Mouse (Mus musculus) kidney, postnatal 0 days (tissue): ENCODE data around the gene Nsmce4a. TPM values are rescaled to one million over a fixed set of nuclear protein-coding genes. Genes with fewer than 3 reads are reported as not detected.

ENCODE experiments used
- ATAC-seq: fragments of 200-750 bp; cut with Nextera tagmentation; replicated peaks from 2 replicates; pipeline ENCODE4 v1.8.0; 2017; ENCODE audit warnings: low read depth, moderate number of reproducible peaks, moderate TSS enrichment, moderate library complexity; ENCODE audit not compliant: low FRiP score
- DNase-seq: peaks from one replicate; pipeline ENCODE4 v3.0.0-alpha.2; 2016; ENCODE audit warnings: low spot score
- H3K27ac ChIP-seq: fragments of 300-500 bp; sonication (generic); 2 replicates; pipeline ENCODE4 v1.5.1; 2014; ENCODE audit warnings: mild to moderate bottlenecking
- H3K27me3 ChIP-seq: fragments of 300-500 bp; sonication (generic); 2 replicates; pipeline ENCODE4 v1.6.1; 2014; ENCODE audit warnings: low read length, mixed read lengths; ENCODE audit not compliant: insufficient read depth
- H3K36me3 ChIP-seq: fragments of 300-500 bp; sonication (generic); 2 replicates; pipeline ENCODE4 v1.6.1; 2014; ENCODE audit warnings: low read length, mixed read lengths; ENCODE audit not compliant: insufficient read depth
- H3K4me1 ChIP-seq: fragments of 300-500 bp; sonication (generic); replicated peaks from 2 replicates; pipeline ENCODE4 v1.6.1; 2014; ENCODE audit warnings: antibody characterized with exemption, low read length, mixed read lengths; ENCODE audit not compliant: insufficient read depth
- H3K4me2 ChIP-seq: fragments of 300-500 bp; sonication (generic); 2 replicates; pipeline ENCODE4 v1.6.1; 2014; ENCODE audit warnings: mild to moderate bottlenecking, low read length, moderate library complexity, mixed read lengths
- H3K4me3 ChIP-seq: fragments of 300-500 bp; sonication (generic); replicated peaks from 2 replicates; pipeline ENCODE4 v1.5.1; 2014; ENCODE audit warnings: low read depth, low read length
- H3K9ac ChIP-seq: fragments of 300-500 bp; sonication (generic); 2 replicates; pipeline ENCODE4 v1.6.1; 2014; ENCODE audit warnings: low read depth, low read length
- H3K9me3 ChIP-seq: fragments of 300-500 bp; sonication (generic); replicated peaks from 2 replicates; pipeline ENCODE4 v1.6.1; 2016; ENCODE audit warnings: low read length, inconsistent platforms, mixed read lengths
- CTCF ChIP-seq: IDR thresholded peaks from 2 replicates; pipeline ENCODE4 v1.5.1; 2016; ENCODE audit warnings: antibody characterized with exemption, low read depth, mild to moderate bottlenecking, moderate library complexity
- WGBS: fragments of 180-500 bp; shearing (Covaris S2); extraction: QIAGEN DNeasy Blood & Tissue Kit; methylation state at CpG from one replicate; pipeline ENCODE4 v1.1.7; 2014; 5-methylcytosine and 5-hydroxymethylcytosine counted together
- polyA plus RNA-seq: library from polyadenylated mRNA; unstranded; fragments of >200 nt; fragmentation: Nextera tagmentation; extraction: Ambion mirVana; gene quantifications from 2 replicates; pipeline ENCODE4 v1.2.1, GENCODE M21; 2015

Gene Nsmce4a
- polyA plus RNA-seq: 163 and 179 TPM in 2 replicates

- no peak for DNase-seq
- no peak for ATAC-seq
- H3K9ac ChIP-seq: no peak within 1 kb of the TSS
- peak within 1 kb of the TSS; percentile 80; the same call in 1 of the 2 replicates for H3K27ac ChIP-seq
- H3K4me2 ChIP-seq: no peak within 1 kb of the TSS
- H3K36me3 ChIP-seq: no peaks in the 10 kb centered on the region
- H3K4me3 ChIP-seq: no peak within 1 kb of the TSS
- no peak for TF ChIP-seq CTCF
- H3K4me1 ChIP-seq: 0 out of 2 replicates have a peak, but pooled peaks cover 9% of the 10 kb centered on the region
- no peaks in the 10 kb centered on the region for H3K27me3 ChIP-seq
- no peaks in the 10 kb centered on the region for H3K9me3 ChIP-seq
- WGBS: 72% methylated on average over 11 of the region's 11 CpGs
These were observed at the start of gene Nsmce4a for GRCm38 (mm10) chr7:130572821-130573220. Nsmce4a (minus strand) TSS chr7:130573118.

- ATAC-seq (no peak), DNase-seq (no peak)
- H3K4me3 ChIP-seq: no peak overlapping the region
- H3K27ac ChIP-seq: no peak overlapping the region
- no peaks in the 10 kb centered on the region for H3K27me3 ChIP-seq
- H3K4me1 ChIP-seq: no peaks in the 10 kb centered on the region
- WGBS: 90% methylated on average over 4 of the region's 4 CpGs
- H3K9me3 ChIP-seq: no peaks in the 10 kb centered on the region
- H3K36me3 ChIP-seq: 0 out of 2 replicates have a peak, but pooled peaks cover 4% of the 10 kb centered on the region
- TF ChIP-seq CTCF: no peak
- no peak overlapping the region for H3K9ac ChIP-seq
- H3K4me2 ChIP-seq: no peak overlapping the region
These were observed 49.4 kb upstream of the Nsmce4a start for GRCm38 (mm10) chr7:130622359-130622758.

- Histone ChIP-seq H3K27me3 (no peaks in the 10 kb centered on the region), H3K36me3 (0 out of 2 replicates have a peak, but pooled peaks cover 4% of the 10 kb centered on the region), H3K27ac (no peak overlapping the region), H3K4me1 (no peaks in the 10 kb centered on the region), H3K9me3 (no peaks in the 10 kb centered on the region), H3K9ac (no peak overlapping the region), H3K4me3 (no peak overlapping the region), H3K4me2 (no peak overlapping the region)
- WGBS: 33% methylated on average over 3 of the region's 3 CpGs
- ATAC-seq: no peak
- no peak for TF ChIP-seq CTCF
- DNase-seq: no peak
These were observed 49.0 kb upstream of the Nsmce4a start for GRCm38 (mm10) chr7:130621953-130622352.

DNA sequence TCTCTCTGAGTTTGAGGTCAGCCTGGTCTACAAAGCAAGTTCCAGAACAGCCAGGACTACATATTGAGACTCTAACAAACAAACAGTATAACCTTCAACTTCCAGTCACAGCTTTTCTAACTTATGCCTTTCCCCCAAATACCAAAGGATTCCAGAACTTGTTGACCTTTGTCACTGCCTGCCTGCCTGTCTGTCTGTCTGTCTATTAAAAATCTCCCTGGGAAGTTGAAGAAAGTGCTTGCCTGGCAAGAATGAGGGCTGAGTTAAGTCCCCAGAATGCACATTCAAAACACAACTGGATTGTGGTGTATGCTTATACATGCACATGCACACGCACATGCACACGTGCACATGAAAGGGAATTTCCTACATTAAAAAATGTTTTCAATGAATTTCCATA lies 48.1 kb upstream of the Nsmce4a start:
- no peak for TF ChIP-seq CTCF
- Histone ChIP-seq H3K36me3 (0 out of 2 replicates have a peak, but pooled peaks cover 4% of the 10 kb centered on the region), H3K9me3 (no peaks in the 10 kb centered on the region), H3K27me3 (no peaks in the 10 kb centered on the region), H3K4me1 (no peaks in the 10 kb centered on the region), H3K9ac (no peak overlapping the region), H3K27ac (no peak overlapping the region), H3K4me3 (no peak overlapping the region), H3K4me2 (no peak overlapping the region)
- 91% methylated on average over 2 of the region's 2 CpGs for WGBS
- ATAC-seq (no peak), DNase-seq (no peak)

GRCm38 (mm10) chr7:130617591-130617990 lies 44.7 kb upstream of the Nsmce4a start:
- DNase-seq (no peak), ATAC-seq (no peak)
- no peaks in the 10 kb centered on the region for H3K27me3 ChIP-seq
- no peaks in the 10 kb centered on the region for H3K9me3 ChIP-seq
- no peaks in the 10 kb centered on the region for H3K4me1 ChIP-seq
- H3K27ac ChIP-seq: no peak overlapping the region
- H3K9ac ChIP-seq: no peak overlapping the region
- TF ChIP-seq CTCF: no peak
- H3K36me3 ChIP-seq: no peaks in the 10 kb centered on the region
- no peak overlapping the region for H3K4me2 ChIP-seq
- WGBS: 93% methylated on average over 3 of the region's 3 CpGs
- no peak overlapping the region for H3K4me3 ChIP-seq

DNA sequence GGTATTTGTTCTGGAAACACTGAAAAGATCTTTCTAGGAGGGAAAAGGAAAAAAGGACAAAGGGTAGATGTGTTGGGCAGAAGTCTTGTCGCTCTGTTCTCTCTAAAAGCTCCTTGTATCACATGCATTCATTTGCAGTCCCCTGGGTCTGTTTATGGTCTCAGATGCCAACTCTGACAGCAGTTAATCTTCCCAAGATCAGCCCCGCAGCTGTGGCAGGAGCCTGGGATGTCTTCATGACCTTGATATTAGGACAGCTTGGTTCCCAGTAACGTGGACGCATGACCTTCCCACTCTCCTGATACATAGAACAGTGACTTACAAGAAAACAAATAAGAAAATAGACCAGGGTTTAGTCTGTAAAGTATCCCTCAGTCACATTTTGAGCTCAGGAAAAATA lies 41.1 kb upstream of the Nsmce4a start:
- no peak for ATAC-seq
- Histone ChIP-seq H3K36me3 (no peaks in the 10 kb centered on the region), H3K4me2 (no peak overlapping the region), H3K9ac (no peak overlapping the region), H3K4me3 (no peak overlapping the region), H3K4me1 (no peaks in the 10 kb centered on the region), H3K9me3 (no peaks in the 10 kb centered on the region), H3K27ac (no peak overlapping the region), H3K27me3 (no peaks in the 10 kb centered on the region)
- 53% methylated on average over 4 of the region's 4 CpGs for WGBS
- no peak for DNase-seq
- TF ChIP-seq CTCF: no peak

DNA sequence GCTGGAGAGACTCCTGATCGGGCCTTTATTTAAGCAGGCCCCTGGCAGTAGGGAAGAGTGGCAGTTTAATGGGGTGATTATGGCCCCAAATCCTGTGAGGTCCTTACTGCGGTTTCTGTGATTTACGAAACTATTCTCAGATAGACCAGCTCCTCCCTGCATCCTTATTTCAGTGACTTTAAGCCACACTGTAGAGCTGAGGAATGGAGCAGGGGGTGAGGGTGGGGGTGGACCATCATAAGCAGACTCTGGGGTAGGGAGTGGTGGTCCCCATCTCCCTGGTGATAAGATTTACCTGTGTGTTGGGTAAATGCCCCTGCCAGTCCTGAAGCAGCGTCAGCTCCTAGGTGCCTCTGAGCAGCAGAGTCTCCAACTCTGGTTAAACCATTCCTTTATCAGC lies 34.0 kb upstream of the Nsmce4a start:
- Histone ChIP-seq H3K4me1 (no peaks in the 10 kb centered on the region), H3K9me3 (no peaks in the 10 kb centered on the region), H3K9ac (no peak overlapping the region), H3K4me3 (no peak overlapping the region), H3K27ac (no peak overlapping the region), H3K27me3 (no peaks in the 10 kb centered on the region), H3K4me2 (no peak overlapping the region), H3K36me3 (no peaks in the 10 kb centered on the region)
- no peak for ATAC-seq
- TF ChIP-seq CTCF: no peak
- peak; percentile 60 for DNase-seq
- 35% methylated on average over 4 of the region's 4 CpGs for WGBS
